Mouse (Mus musculus): ENCODE measurements around the gene Gm6583. TPM values are rescaled to one million over a fixed set of nuclear protein-coding genes. Genes with fewer than 3 reads are reported as not detected.

The Gm6583 gene
- not detected for total RNA-seq (2022)

GRCm38 (mm10) chr5:112355910-112356309 lies at the start of gene Gm6583:
Gene Gm6583 (minus strand): TSS chr5:112356033.
- no peak for DNase-seq (ENCODE audit: low spot score in 2 of 2)

GRCm38 (mm10) chr5:112402437-112402836 lies 46.6 kb upstream of the Gm6583 start:
- no peak for DNase-seq (ENCODE audit: low spot score in 2 of 2)

- DNase-seq (ENCODE audit: low spot score in 2 of 2) = no peak
Observed at GRCm38 (mm10) chr5:112399284-112399683, 43.5 kb upstream of the Gm6583 start.

GRCm38 (mm10) chr5:112396066-112396465 lies 40.2 kb upstream of the Gm6583 start:
- DNase-seq (ENCODE audit: low spot score in 2 of 2) = no peak

GRCm38 (mm10) chr5:112394779-112395443 lies 39.1 kb upstream of the Gm6583 start, which contains the start of gene Asphd2:
Gene Asphd2 (minus strand): TSS chr5:112394866.
- peak; percentile 83 to 84 for DNase-seq (ENCODE audit: low spot score in 2 of 2)

- DNase-seq (ENCODE audit: low spot score in 2 of 2) = no peak
Observed at GRCm38 (mm10) chr5:112394415-112394763, 38.6 kb upstream of the Gm6583 start.

- DNase-seq (ENCODE audit: low spot score in 2 of 2) = no peak
Observed at GRCm38 (mm10) chr5:112393741-112394414, 38.0 kb upstream of the Gm6583 start.

- DNase-seq (ENCODE audit: low spot score in 2 of 2) = no peak
Observed at GRCm38 (mm10) chr5:112391676-112392323, 36.0 kb upstream of the Gm6583 start.

- DNase-seq (ENCODE audit: low spot score in 2 of 2) = no peak
Observed at GRCm38 (mm10) chr5:112391002-112391401, 35.2 kb upstream of the Gm6583 start.

- no peak for DNase-seq (ENCODE audit: low spot score in 2 of 2)
Observed at GRCm38 (mm10) chr5:112389352-112389751, 33.5 kb upstream of the Gm6583 start.

- DNase-seq (ENCODE audit: low spot score in 2 of 2) = no peak
Observed at GRCm38 (mm10) chr5:112385973-112386372, 30.1 kb upstream of the Gm6583 start.

- no peak for DNase-seq (ENCODE audit: low spot score in 2 of 2)
Observed at GRCm38 (mm10) chr5:112384805-112385472, 29.1 kb upstream of the Gm6583 start.

- DNase-seq (ENCODE audit: low spot score in 2 of 2) = peak; percentile 68 to 71
Observed at GRCm38 (mm10) chr5:112382641-112383330, 27.0 kb upstream of the Gm6583 start.

GRCm38 (mm10) chr5:112382042-112382441 lies 26.2 kb upstream of the Gm6583 start:
- no peak for DNase-seq (ENCODE audit: low spot score in 2 of 2)

GRCm38 (mm10) chr5:112381154-112381553 lies 25.3 kb upstream of the Gm6583 start:
- no peak for DNase-seq (ENCODE audit: low spot score in 2 of 2)

- DNase-seq (ENCODE audit: low spot score in 2 of 2) = no peak
Observed at GRCm38 (mm10) chr5:112378716-112379115, 22.9 kb upstream of the Gm6583 start.

GRCm38 (mm10) chr5:112377380-112377779 lies 21.5 kb upstream of the Gm6583 start:
- DNase-seq (ENCODE audit: low spot score in 2 of 2) = no peak

- DNase-seq (ENCODE audit: low spot score in 2 of 2) = no peak
Observed at GRCm38 (mm10) chr5:112376111-112376510, 20.3 kb upstream of the Gm6583 start.

- peak; percentile 83 to 87 for DNase-seq (ENCODE audit: low spot score in 2 of 2)
Observed at GRCm38 (mm10) chr5:112371933-112372332, 16.1 kb upstream of the Gm6583 start.

GRCm38 (mm10) chr5:112370236-112370813 lies 14.5 kb upstream of the Gm6583 start:
- no peak for DNase-seq (ENCODE audit: low spot score in 2 of 2)

GRCm38 (mm10) chr5:112369326-112369725 lies 13.5 kb upstream of the Gm6583 start:
- DNase-seq (ENCODE audit: low spot score in 2 of 2) = no peak
